9 mouse cellular contexts compared by ENCODE assay signal in genomic region chr5:137584976-137585375, GRCm38 (mm10). TPM values are rescaled to one million over a fixed set of nuclear protein-coding genes. Genes with fewer than 3 reads are reported as not detected.
DNase-seq lines count a peak whose midpoint lies in the region; ATAC-seq and TF ChIP-seq lines count a peak whose summit lies in the region.
"Had no signal": no experiment of that assay in that cellular context is flagged by ENCODE, and none has a peak within 500 bp of the region (broad histone marks: within the 10 kb centered on the region; RNA-seq: fewer than 3 reads in every experiment).

No protein-coding gene starts in this region.

- H3K9me3 ChIP-seq in midbrain, postnatal 0 days (ENCODE audit: low read length) = 0 out of 2 replicates have a peak, but pooled peaks cover 2% of the 10 kb centered on the region
- H3K9me3 ChIP-seq: stomach, embryonic 15.5 days had no signal

- no peaks in the 10 kb centered on the region for H3K79me3 ChIP-seq in C2C12 (ENCODE audit: low read depth)

- DNase-seq in gastrocnemius, adult 18-20 months (ENCODE audit: low spot score) = peak; percentile 79
- DNase-seq in gastrocnemius, postnatal 25 days = no peak
- DNase-seq in adrenal gland, postnatal 25 days = peak; percentile 75
- peak; percentile 65 for DNase-seq in forelimb bud, embryonic 11.5 days (ENCODE audit: low read depth, low spot score)
- peak; percentile 62 for DNase-seq in layer of hippocampus, adult 9-10 months (ENCODE audit: low spot score)
- peak; percentile 70 for DNase-seq in midbrain, postnatal 0 days (ENCODE audit: low spot score)
- DNase-seq in testis, postnatal 14 days (ENCODE audit: low spot score) = peak; percentile 69

- 32% methylated on average over 8 of the region's 8 CpGs for WGBS in midbrain, postnatal 0 days

- peak; percentile 19 for TF ChIP-seq CTCF in C2C12 (IDR thresholded peaks at IDR 0.05; ENCODE audit: control insufficient read depth, insufficient read depth, insufficient read length)
- TF ChIP-seq CTCF in midbrain, postnatal 0 days (IDR thresholded peaks at IDR 0.05) = peak; percentile 63

- no peak for ATAC-seq in midbrain, postnatal 0 days (ENCODE audit: low FRiP score)

- no peak overlapping the region for H3K4me3 ChIP-seq in C2C12 (ENCODE audit: insufficient read depth, poor library complexity, severe bottlenecking)
- H3K4me3 ChIP-seq in midbrain, postnatal 0 days (ENCODE audit: low read depth, low read length) = no peak overlapping the region
- H3K4me3 ChIP-seq: stomach, embryonic 15.5 days had no signal

- H3K79me2 ChIP-seq in C2C12 (ENCODE audit: control insufficient read depth, insufficient read depth) = no peaks in the 10 kb centered on the region

- no peak overlapping the region for H3K27ac ChIP-seq in midbrain, postnatal 0 days (ENCODE audit: low read depth, low read length)
- H3K27ac ChIP-seq: stomach, embryonic 15.5 days had no signal

- peaks cover 26% of the 10 kb centered on the region for H3K27me3 ChIP-seq in C2C12 (ENCODE audit: control insufficient read depth, insufficient read depth, insufficient read length)
- H3K27me3 ChIP-seq in midbrain, postnatal 0 days (ENCODE audit: insufficient read depth, low read length) = no peaks in the 10 kb centered on the region
- H3K27me3 ChIP-seq: stomach, embryonic 15.5 days had no signal

- no peak overlapping the region for H3ac ChIP-seq in C2C12 (ENCODE audit: control insufficient read depth, insufficient read length, low read depth)

- H3K36me3 ChIP-seq in C2C12 (ENCODE audit: control insufficient read depth, insufficient read depth) = no peaks in the 10 kb centered on the region
- H3K36me3 ChIP-seq in midbrain, postnatal 0 days (ENCODE audit: insufficient read depth, low read length) = no peaks in the 10 kb centered on the region
- H3K36me3 ChIP-seq: stomach, embryonic 15.5 days had no signal

- no peak overlapping the region for H3K4me2 ChIP-seq in midbrain, postnatal 0 days (ENCODE audit: low read depth, low read length, poor library complexity, severe bottlenecking)

- H3K9ac ChIP-seq in midbrain, postnatal 0 days (replicated peaks; ENCODE audit: low read length, poor library complexity, severe bottlenecking) = no peak overlapping the region
- H3K9ac ChIP-seq: stomach, embryonic 15.5 days had no signal

- H3K4me1 ChIP-seq in midbrain, postnatal 0 days (ENCODE audit: insufficient read depth, low read length) = no peaks in the 10 kb centered on the region

TF ChIP-seq in C2C12, 6 proteins besides CTCF, POLR2A, EP300 and RAD21:
- TF ChIP-seq MYOG (IDR thresholded peaks at IDR 0.05; ENCODE audit: control insufficient read depth, extremely low read depth, insufficient read length) (no peak), USF1 (IDR thresholded peaks at IDR 0.05; ENCODE audit: low read depth) (no peak), MYOD1 (IDR thresholded peaks at IDR 0.05; ENCODE audit: control insufficient read depth, insufficient read length, low read depth) (no peak), FOSL1 (IDR thresholded peaks at IDR 0.05; ENCODE audit: insufficient read depth, low read length, poor library complexity, severe bottlenecking) (no peak)

RNA-seq across cellular contexts. Expression of gene Tfr2, which starts 15.3 kb away (rescaled TPM):
- under 1 TPM in 1 of 2 experiments, not detected in 1; 0.36 TPM for total RNA-seq in gastrocnemius, adult 18-20 months (2021)
- not detected for total RNA-seq in gastrocnemius, postnatal 25 days (2021)
- 0.14 TPM for polyA plus RNA-seq in C2C12 (2012; fragmentation: generic; extraction: Trizol)
- total RNA-seq in adrenal gland, postnatal 25 days (2021) = 0.85 and 2.9 TPM in 2 replicates
- total RNA-seq in midbrain, postnatal 0 days (2014; rRNA removed) = 22.3 and 29.6 TPM in 2 replicates
- 21.7 and 22.7 TPM in 2 replicates for polyA plus RNA-seq in midbrain, postnatal 0 days (2015; fragmentation: Nextera tagmentation; extraction: Ambion mirVana)

RNA-seq across cellular contexts. Expression of gene Mospd3, which starts 15.9 kb away (rescaled TPM):
- 1 to 10 TPM; 8.8 to 8.9 TPM for total RNA-seq in gastrocnemius, adult 18-20 months (2021)
- 10 to 100 TPM; 12.5 to 12.8 TPM for total RNA-seq in gastrocnemius, postnatal 25 days (2021)
- polyA plus RNA-seq in C2C12 (2012; fragmentation: generic; extraction: Trizol) = 28.6 TPM
- total RNA-seq in adrenal gland, postnatal 25 days (2021) = 54.1 and 59.1 TPM in 2 replicates
- total RNA-seq in midbrain, postnatal 0 days (2014; rRNA removed) = 17.7 and 18.5 TPM in 2 replicates
- 70.5 and 71.3 TPM in 2 replicates for polyA plus RNA-seq in midbrain, postnatal 0 days (2015; fragmentation: Nextera tagmentation; extraction: Ambion mirVana)

RNA-seq across cellular contexts. Expression of gene Pcolce, which starts 28.6 kb away (rescaled TPM):
- total RNA-seq in gastrocnemius, adult 18-20 months (2021) = 10 to 100 TPM; 31.2 to 44.1 TPM
- 100 to 1,000 TPM in 1 of 2 experiments, 10 to 100 TPM in 1; 79.0 to 112 TPM for total RNA-seq in gastrocnemius, postnatal 25 days (2021)
- 651 TPM for polyA plus RNA-seq in C2C12 (2012; fragmentation: generic; extraction: Trizol)
- 931 and 937 TPM in 2 replicates for total RNA-seq in adrenal gland, postnatal 25 days (2021)
- 18.6 and 19.4 TPM in 2 replicates for total RNA-seq in midbrain, postnatal 0 days (2014; rRNA removed)
- 16.7 and 19.6 TPM in 2 replicates for polyA plus RNA-seq in midbrain, postnatal 0 days (2015; fragmentation: Nextera tagmentation; extraction: Ambion mirVana)

RNA-seq across cellular contexts. Expression of gene Actl6b, which starts 31.7 kb away (rescaled TPM):
- total RNA-seq in gastrocnemius, adult 18-20 months (2021) = not detected
- not detected for total RNA-seq in gastrocnemius, postnatal 25 days (2021)
- not detected for polyA plus RNA-seq in C2C12 (2012; fragmentation: generic; extraction: Trizol)
- total RNA-seq in adrenal gland, postnatal 25 days (2021) = 2.7 and 6.4 TPM in 2 replicates
- 248 and 270 TPM in 2 replicates for total RNA-seq in midbrain, postnatal 0 days (2014; rRNA removed)
- 264 and 287 TPM in 2 replicates for polyA plus RNA-seq in midbrain, postnatal 0 days (2015; fragmentation: Nextera tagmentation; extraction: Ambion mirVana)

RNA-seq across cellular contexts. Expression of gene Fbxo24, which starts 43.8 kb away (rescaled TPM):
- total RNA-seq in gastrocnemius, adult 18-20 months (2021) = under 1 TPM in 1 of 2 experiments, not detected in 1; 0.21 TPM
- total RNA-seq in gastrocnemius, postnatal 25 days (2021) = under 1 TPM; 0.16 to 0.18 TPM
- polyA plus RNA-seq in C2C12 (2012; fragmentation: generic; extraction: Trizol) = 0.29 TPM
- total RNA-seq in adrenal gland, postnatal 25 days (2021) = 1.0 and 2.2 TPM in 2 replicates
- total RNA-seq in midbrain, postnatal 0 days (2014; rRNA removed) = 0.28 TPM in 1 of 2 replicates, not detected in the other
- 0.09 and 0.10 TPM in 2 replicates for polyA plus RNA-seq in midbrain, postnatal 0 days (2015; fragmentation: Nextera tagmentation; extraction: Ambion mirVana)
